Mouse (Mus musculus): ENCODE results near the gene Cdca3. TPM values are rescaled to one million over a fixed set of nuclear protein-coding genes. Genes with fewer than 3 reads are reported as not detected.

The Cdca3 gene
- total RNA-seq, 2 experiments from 2014 or later, result 86.1 to 162 TPM

GRCm38 (mm10) chr6:124861802-124862201 is 32.5 kb downstream of the Cdca3 start:
- no peak for ATAC-seq (replicated peaks; ENCODE audit: poor library complexity, severe bottlenecking)

- no peak for ATAC-seq (replicated peaks; ENCODE audit: poor library complexity, severe bottlenecking)
These were observed 33.2 kb downstream of the Cdca3 start for GRCm38 (mm10) chr6:124862406-124863124.

GRCm38 (mm10) chr6:124863125-124863657 is 33.8 kb downstream of the Cdca3 start:
- no peak for ATAC-seq (replicated peaks; ENCODE audit: poor library complexity, severe bottlenecking)

- ATAC-seq (replicated peaks; ENCODE audit: poor library complexity, severe bottlenecking), result peak; percentile 54
These were observed 34.4 kb downstream of the Cdca3 start, which contains the start of gene Gpr162 for GRCm38 (mm10) chr6:124863658-124864298. Gpr162 (minus strand) TSS chr6:124863983.

GRCm38 (mm10) chr6:124865766-124866362 is 36.5 kb downstream of the Cdca3 start:
- ATAC-seq (replicated peaks; ENCODE audit: poor library complexity, severe bottlenecking), result no peak

- ATAC-seq (replicated peaks; ENCODE audit: poor library complexity, severe bottlenecking), result no peak
These were observed 37.2 kb downstream of the Cdca3 start for GRCm38 (mm10) chr6:124866560-124866959.

- peak; percentile 80 for ATAC-seq (replicated peaks; ENCODE audit: poor library complexity, severe bottlenecking)
These were observed 45.0 kb downstream of the Cdca3 start for GRCm38 (mm10) chr6:124874348-124874747.

- no peak for ATAC-seq (replicated peaks; ENCODE audit: poor library complexity, severe bottlenecking)
These were observed 50.0 kb downstream of the Cdca3 start for GRCm38 (mm10) chr6:124879390-124879789.

GRCm38 (mm10) chr6:124881821-124882220 is 52.5 kb downstream of the Cdca3 start:
- no peak for ATAC-seq (replicated peaks; ENCODE audit: poor library complexity, severe bottlenecking)

Other genes with a start within 250 kb of the Cdca3 start
- gene C1s2, start 193.5 kb upstream of the Cdca3 start, total RNA-seq (2014; fragmentation: Nextera tagmentation), result not detected in 2 replicates
- not detected in 2 replicates for gene C1s2, start 193.5 kb upstream of the Cdca3 start, total RNA-seq (2017)
- 38.3 and 52.1 TPM in 2 replicates for gene Lpcat3, start 166.5 kb upstream of the Cdca3 start, total RNA-seq (2014; fragmentation: Nextera tagmentation)
- 23.1 and 29.3 TPM in 2 replicates for gene Lpcat3, start 166.5 kb upstream of the Cdca3 start, total RNA-seq (2017)
- gene Emg1, start 117.4 kb upstream of the Cdca3 start, total RNA-seq (2014; fragmentation: Nextera tagmentation), result 201 and 231 TPM in 2 replicates
- 193 and 209 TPM in 2 replicates for gene Emg1, start 117.4 kb upstream of the Cdca3 start, total RNA-seq (2017)
- gene Phb2, start 117.2 kb upstream of the Cdca3 start, total RNA-seq (2014; fragmentation: Nextera tagmentation), result 310 and 315 TPM in 2 replicates
- 320 and 326 TPM in 2 replicates for gene Phb2, start 117.2 kb upstream of the Cdca3 start, total RNA-seq (2017)
- gene Ptpn6, start 90.8 kb upstream of the Cdca3 start, total RNA-seq (2014; fragmentation: Nextera tagmentation), result 169 and 206 TPM in 2 replicates
- gene Ptpn6, start 90.8 kb upstream of the Cdca3 start, total RNA-seq (2017), result 327 and 371 TPM in 2 replicates
- 177 and 222 TPM in 2 replicates for gene Grcc10, start 88.2 kb upstream of the Cdca3 start, total RNA-seq (2014; fragmentation: Nextera tagmentation)
- gene Grcc10, start 88.2 kb upstream of the Cdca3 start, total RNA-seq (2017), result 109 and 136 TPM in 2 replicates
- not detected in 2 replicates for gene Gm45234, start 73.5 kb upstream of the Cdca3 start, total RNA-seq (2014; fragmentation: Nextera tagmentation)
- gene Gm45234, start 73.5 kb upstream of the Cdca3 start, total RNA-seq (2017), result not detected in 2 replicates
- gene Atn1, start 73.0 kb upstream of the Cdca3 start, total RNA-seq (2014; fragmentation: Nextera tagmentation), result 25.1 and 37.2 TPM in 2 replicates
- 2.6 and 3.0 TPM in 2 replicates for gene Atn1, start 73.0 kb upstream of the Cdca3 start, total RNA-seq (2017)
- 0.23 TPM in 1 of 2 replicates, not detected in the other for gene Eno2, start 59.9 kb upstream of the Cdca3 start, total RNA-seq (2014; fragmentation: Nextera tagmentation)
- gene Eno2, start 59.9 kb upstream of the Cdca3 start, total RNA-seq (2017), result not detected in 2 replicates
- gene Lrrc23, start 49.8 kb upstream of the Cdca3 start, total RNA-seq (2014; fragmentation: Nextera tagmentation), result not detected in 2 replicates
- 0.98 TPM in 1 of 2 replicates, not detected in the other for gene Lrrc23, start 49.8 kb upstream of the Cdca3 start, total RNA-seq (2017)
- gene Spsb2, start 20.9 kb upstream of the Cdca3 start, total RNA-seq (2014; fragmentation: Nextera tagmentation), result 3.1 and 5.2 TPM in 2 replicates
- 4.6 and 10.5 TPM in 2 replicates for gene Spsb2, start 20.9 kb upstream of the Cdca3 start, total RNA-seq (2017)
- gene Tpi1, start 15.3 kb upstream of the Cdca3 start, total RNA-seq (2014; fragmentation: Nextera tagmentation), result 357 and 379 TPM in 2 replicates
- 273 and 305 TPM in 2 replicates for gene Tpi1, start 15.3 kb upstream of the Cdca3 start, total RNA-seq (2017)
- 88.8 and 89.4 TPM in 2 replicates for gene Usp5, start 63 bp upstream of the Cdca3 start, total RNA-seq (2014; fragmentation: Nextera tagmentation)
- gene Usp5, start 63 bp upstream of the Cdca3 start, total RNA-seq (2017), result 93.5 and 98.6 TPM in 2 replicates
- gene Gnb3, start 10.7 kb downstream of the Cdca3 start, total RNA-seq (2014; fragmentation: Nextera tagmentation), result not detected in 2 replicates
- gene Gnb3, start 10.7 kb downstream of the Cdca3 start, total RNA-seq (2017), result not detected in 2 replicates
- 1.4 and 4.3 TPM in 2 replicates for gene P3h3, start 28.2 kb downstream of the Cdca3 start, total RNA-seq (2014; fragmentation: Nextera tagmentation)
- 3.4 and 4.0 TPM in 2 replicates for gene P3h3, start 28.2 kb downstream of the Cdca3 start, total RNA-seq (2017)
- gene Gpr162, start 34.4 kb downstream of the Cdca3 start, total RNA-seq (2014; fragmentation: Nextera tagmentation), result 2.0 TPM in 1 of 2 replicates, not detected in the other
- not detected in 2 replicates for gene Gpr162, start 34.4 kb downstream of the Cdca3 start, total RNA-seq (2017)
- 0.90 TPM in 1 of 2 replicates, not detected in the other for gene Cd4, start 58.7 kb downstream of the Cdca3 start, total RNA-seq (2014; fragmentation: Nextera tagmentation)
- 0.41 and 0.60 TPM in 2 replicates for gene Cd4, start 58.7 kb downstream of the Cdca3 start, total RNA-seq (2017)
- 1.4 and 3.8 TPM in 2 replicates for gene Lag3, start 82.2 kb downstream of the Cdca3 start, total RNA-seq (2014; fragmentation: Nextera tagmentation)
- gene Lag3, start 82.2 kb downstream of the Cdca3 start, total RNA-seq (2017), result 1.4 and 9.6 TPM in 2 replicates
- gene Ptms, start 90.6 kb downstream of the Cdca3 start, total RNA-seq (2014; fragmentation: Nextera tagmentation), result 16.1 and 21.9 TPM in 2 replicates
- gene Ptms, start 90.6 kb downstream of the Cdca3 start, total RNA-seq (2017), result 18.5 and 33.0 TPM in 2 replicates
- gene Mlf2, start 101.8 kb downstream of the Cdca3 start, total RNA-seq (2014; fragmentation: Nextera tagmentation), result 82.4 and 102 TPM in 2 replicates
- gene Mlf2, start 101.8 kb downstream of the Cdca3 start, total RNA-seq (2017), result 49.5 and 79.7 TPM in 2 replicates
- gene Cops7a, start 136.0 kb downstream of the Cdca3 start, total RNA-seq (2014; fragmentation: Nextera tagmentation), result 96.6 and 112 TPM in 2 replicates
- 48.8 and 52.0 TPM in 2 replicates for gene Cops7a, start 136.0 kb downstream of the Cdca3 start, total RNA-seq (2017)
- gene Pianp, start 167.1 kb downstream of the Cdca3 start, total RNA-seq (2014; fragmentation: Nextera tagmentation), result not detected in 2 replicates
- gene Pianp, start 167.1 kb downstream of the Cdca3 start, total RNA-seq (2017), result not detected in 2 replicates
- gene Zfp384, start 179.6 kb downstream of the Cdca3 start, total RNA-seq (2014; fragmentation: Nextera tagmentation), result 75.9 and 87.6 TPM in 2 replicates
- gene Zfp384, start 179.6 kb downstream of the Cdca3 start, total RNA-seq (2017), result 24.3 and 31.9 TPM in 2 replicates
- gene Ing4, start 210.2 kb downstream of the Cdca3 start, total RNA-seq (2014; fragmentation: Nextera tagmentation), result 49.2 and 55.8 TPM in 2 replicates
- gene Ing4, start 210.2 kb downstream of the Cdca3 start, total RNA-seq (2017), result 34.7 and 40.2 TPM in 2 replicates
- 10.6 and 17.5 TPM in 2 replicates for gene Acrbp, start 220.1 kb downstream of the Cdca3 start, total RNA-seq (2014; fragmentation: Nextera tagmentation)
- 1.3 and 3.9 TPM in 2 replicates for gene Acrbp, start 220.1 kb downstream of the Cdca3 start, total RNA-seq (2017)
- gene Lpar5, start 238.4 kb downstream of the Cdca3 start, total RNA-seq (2014; fragmentation: Nextera tagmentation), result 8.7 and 13.4 TPM in 2 replicates
- gene Lpar5, start 238.4 kb downstream of the Cdca3 start, total RNA-seq (2017), result 2.7 and 5.2 TPM in 2 replicates

Data from granulocyte monocyte progenitor cell, adult 5-6 weeks (primary cell).